Mouse (Mus musculus): ENCODE data around the gene Ren1.

DNA sequence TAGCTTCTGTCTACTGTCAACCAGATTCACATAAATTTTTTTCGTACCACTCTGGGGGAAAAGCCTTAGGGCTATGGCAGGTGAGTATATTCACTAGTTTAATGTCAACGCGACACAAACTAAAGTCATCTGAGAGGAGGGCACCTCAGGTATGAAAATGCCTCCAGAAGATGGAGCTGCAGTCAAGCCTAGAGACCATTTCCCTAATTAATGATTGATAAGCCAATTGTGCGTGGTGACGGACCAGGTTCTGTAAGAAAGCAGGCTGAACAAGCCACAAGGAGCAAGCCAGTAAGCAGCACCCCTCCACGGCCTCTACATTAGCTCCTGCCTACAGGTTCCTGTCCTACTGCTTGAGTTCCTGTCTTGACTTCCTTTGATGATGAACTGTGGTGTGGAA is 10.7 kb downstream of the Ren1 start:
- no peak for TF ChIP-seq POLR2A (IDR thresholded peaks at IDR 0.05; ENCODE audit: borderline replicate concordance, control insufficient read depth, low read depth, low read length)
- no peak for TF ChIP-seq CTCF (IDR thresholded peaks at IDR 0.05; ENCODE audit: control insufficient read depth, insufficient read depth, low read length)

All from bone marrow, adult 2 months (tissue).